ENCODE assay signal across 12 mouse cellular contexts in the genomic region with DNA sequence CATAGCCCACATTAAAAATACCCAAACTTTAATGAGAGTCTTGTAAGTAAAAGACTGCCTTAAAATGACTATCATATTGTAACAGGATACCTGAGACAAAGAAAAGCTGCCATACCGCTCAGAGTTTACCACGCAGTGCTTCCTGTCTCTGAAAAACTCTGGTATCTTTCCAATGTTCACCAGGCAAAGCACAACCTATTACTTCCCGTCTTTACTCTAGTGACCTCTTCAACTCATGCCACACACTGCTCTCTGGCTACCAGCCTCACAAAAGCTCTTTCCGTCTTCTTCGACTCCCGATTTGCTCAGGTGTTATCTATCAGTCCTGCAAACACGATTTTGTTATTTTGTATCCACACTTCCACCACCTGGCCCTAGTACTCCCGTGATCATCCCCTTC. TPM values are rescaled to one million over a fixed set of nuclear protein-coding genes. Genes with fewer than 3 reads are reported as not detected.
DNase-seq lines count a peak whose midpoint lies in the region; ATAC-seq and TF ChIP-seq lines count a peak whose summit lies in the region.
"Had no signal": no experiment of that assay in that cellular context is flagged by ENCODE, and none has a peak within 500 bp of the region (broad histone marks: within the 10 kb centered on the region; RNA-seq: fewer than 3 reads in every experiment).

No protein-coding gene starts in this region.

- no peaks in the 10 kb centered on the region for H3K27me3 ChIP-seq in kidney, embryonic 16.5 days (ENCODE audit: insufficient read depth, low read length)
- H3K27me3 ChIP-seq in liver, embryonic 14.5 days (ENCODE audit: control insufficient read depth, insufficient read depth, low read length) = no peaks in the 10 kb centered on the region
- H3K27me3 ChIP-seq: neural tube, embryonic 12.5 days; Patski had no signal

- no peak overlapping the region for H3K27ac ChIP-seq in kidney, embryonic 16.5 days (ENCODE audit: low read length)
- peak overlapping the region; percentile 41 for H3K27ac ChIP-seq in liver, embryonic 14.5 days
- H3K27ac ChIP-seq: hindbrain, postnatal 0 days; neural tube, embryonic 12.5 days had no signal

- WGBS in kidney, embryonic 16.5 days = 34% methylated on average over 8 of the region's 8 CpGs
- 6% methylated on average over 8 of the region's 8 CpGs for WGBS in liver, embryonic 14.5 days (ENCODE audit: insufficient replicate concordance)

- H3K9me3 ChIP-seq in kidney, embryonic 16.5 days (ENCODE audit: low read length) = no peaks in the 10 kb centered on the region
- no peaks in the 10 kb centered on the region for H3K9me3 ChIP-seq in liver, embryonic 14.5 days (ENCODE audit: control insufficient read depth, low read length)
- H3K9me3 ChIP-seq: neural tube, embryonic 12.5 days had no signal

- peaks cover 23% of the 10 kb centered on the region for H3K4me1 ChIP-seq in kidney, embryonic 16.5 days (ENCODE audit: insufficient read depth, low read length)
- peaks cover 34 to 43% of the 10 kb centered on the region in 2 experiments for H3K4me1 ChIP-seq in liver, embryonic 14.5 days (replicated peaks; ENCODE audit: control insufficient read depth in 2 of 2, insufficient read depth in 2 of 2, low read length in 1 of 2)

- no peak for DNase-seq in kidney, adult 11 months
- DNase-seq in CD4-positive helper T cell, adult 2 months (ENCODE audit: low read depth, low spot score) = peak; percentile 30
- peak; percentile 55 for DNase-seq in MEL-GATA-1-ER (ENCODE audit: extremely low read depth, low read depth)
- no peak for DNase-seq in liver, embryonic 14.5 days (ENCODE audit: low read depth in 3 of 3, low spot score in 3 of 3)
- no peak for DNase-seq in ovary, postnatal 14 days (ENCODE audit: low spot score)
- DNase-seq in spleen, postnatal 4 days (ENCODE audit: low spot score in 2 of 2) = no peak
- DNase-seq: lung, adult 18-20 months; right cerebral cortex, postnatal 25 days had no signal

- H3K9ac ChIP-seq in kidney, embryonic 16.5 days (replicated peaks; ENCODE audit: low read length) = no peak overlapping the region
- H3K9ac ChIP-seq in liver, embryonic 14.5 days (replicated peaks) = peak overlapping the region; percentile 64
- H3K9ac ChIP-seq: neural tube, embryonic 12.5 days had no signal

- no peak for TF ChIP-seq EP300 in liver, embryonic 14.5 days (IDR thresholded peaks at IDR 0.05; ENCODE audit: low read depth)

- H3K36me3 ChIP-seq in kidney, embryonic 16.5 days (ENCODE audit: insufficient read depth, low read length) = no peaks in the 10 kb centered on the region
- H3K36me3 ChIP-seq in liver, embryonic 14.5 days (replicated peaks; ENCODE audit: control insufficient read depth, insufficient read depth, low read depth) = no peaks in the 10 kb centered on the region
- H3K36me3 ChIP-seq: neural tube, embryonic 12.5 days had no signal

- 0 out of 2 replicates have a peak overlapping the region, but pooled peaks have one; percentile 7 for H3K4me2 ChIP-seq in kidney, embryonic 16.5 days (replicated peaks; ENCODE audit: low read depth, low read length)
- H3K4me2 ChIP-seq in liver, embryonic 14.5 days (ENCODE audit: low read depth) = peak overlapping the region; percentile 68
- H3K4me2 ChIP-seq: neural tube, embryonic 12.5 days had no signal

- no peak for TF ChIP-seq CTCF in liver, embryonic 14.5 days (IDR thresholded peaks at IDR 0.05; ENCODE audit: low read depth)

- no peak for ATAC-seq in kidney, embryonic 16.5 days (ENCODE audit: low FRiP score, low TSS enrichment)
- no peak for ATAC-seq in liver, embryonic 14.5 days (ENCODE audit: insufficient read depth)
- ATAC-seq: hindbrain, postnatal 0 days; Patski had no signal

- H3K4me3 ChIP-seq in kidney, embryonic 16.5 days (ENCODE audit: low read length) = no peak overlapping the region; the same call in 1 of the 2 replicates
- H3K4me3 ChIP-seq in liver, embryonic 14.5 days (ENCODE audit: insufficient read depth in 1 of 2, low read depth in 2 of 2, low read length in 2 of 2) = peak overlapping the region; percentile 25 to 42
- H3K4me3 ChIP-seq: neural tube, embryonic 12.5 days had no signal

RNA-seq across cellular contexts. Expression of gene Dcun1d1, which starts 7.4 kb away (rescaled TPM):
- polyA plus RNA-seq in kidney, embryonic 16.5 days (2015; fragmentation: Nextera tagmentation; extraction: Ambion mirVana) = 90.3 and 90.9 TPM in 2 replicates
- polyA plus RNA-seq in liver, embryonic 14.5 days (2012; rRNA removed) = 13.4 and 31.3 TPM in 2 replicates
- polyA plus RNA-seq in liver, embryonic 14.5 days (2014; fragmentation: Nextera tagmentation; extraction: Ambion mirVana) = 78.6 and 84.8 TPM in 2 replicates

Comparison
In these comparisons a context has a peak if more than half of its experiments do, and no peak if none do; other contexts are left out.
1. DNase-seq: peak in CD4-positive helper T cell, adult 2 months (single experiment) and MEL-GATA-1-ER (single experiment); none in kidney, adult 11 months (single experiment), liver, embryonic 14.5 days (0 of 3), ovary, postnatal 14 days (single experiment) and spleen, postnatal 4 days (0 of 2).